9 mouse cellular contexts compared by ENCODE assay signal in the genomic region with DNA sequence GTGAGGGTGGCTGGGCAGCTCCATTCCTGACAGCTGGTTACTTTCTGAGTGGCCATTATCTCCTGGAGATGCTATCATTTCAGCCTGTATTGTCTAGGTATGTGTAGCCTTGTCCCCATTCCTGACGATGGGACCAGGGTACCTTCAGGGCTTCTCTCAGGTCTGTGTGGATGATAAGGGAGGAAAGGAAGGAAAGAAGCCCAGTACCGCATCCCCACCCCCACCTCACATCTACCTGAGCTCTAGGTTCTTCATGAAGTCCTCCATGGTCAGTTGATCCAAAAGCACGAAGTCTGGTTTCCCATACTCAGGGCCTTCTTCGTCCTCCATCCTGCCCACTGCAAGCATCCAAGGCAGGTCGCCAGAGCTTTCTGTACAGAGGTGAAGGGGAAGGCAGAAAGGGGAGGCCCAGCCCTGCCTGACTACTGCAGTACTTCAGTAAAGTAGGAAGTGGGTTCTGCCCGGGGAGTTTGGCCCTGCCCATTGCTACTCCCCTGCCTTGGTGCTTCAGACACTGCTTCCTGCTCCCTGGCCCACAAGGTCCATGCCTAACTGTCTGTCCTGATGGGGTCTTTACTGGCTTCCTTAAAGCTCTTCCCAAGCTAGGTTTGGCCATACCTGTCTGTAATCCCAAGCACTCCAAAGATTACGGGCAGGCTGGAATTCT. TPM values are rescaled to one million over a fixed set of nuclear protein-coding genes. Genes with fewer than 3 reads are reported as not detected.
DNase-seq lines count a peak whose midpoint lies in the region; ATAC-seq lines count a peak whose summit lies in the region.
"Had no signal": no experiment of that assay in that cellular context is flagged by ENCODE, and none has a peak within 500 bp of the region (broad histone marks: within the 10 kb centered on the region; RNA-seq: fewer than 3 reads in every experiment).

Gene Myo1g, minus strand, starts transcription at position 459 of the 667 bp plus-strand sequence.

- no peak within 1 kb of the TSS for H3K9ac ChIP-seq in stomach, embryonic 15.5 days

- peaks cover 15% of the 10 kb centered on the region for H3K36me3 ChIP-seq in stomach, embryonic 15.5 days

- peak within 1 kb of the TSS; percentile 2; the same call in 1 of the 2 replicates for H3K4me3 ChIP-seq in stomach, embryonic 15.5 days (replicated peaks)

- H3K27ac ChIP-seq in stomach, embryonic 15.5 days = no peak within 1 kb of the TSS

- no peaks in the 10 kb centered on the region for H3K9me3 ChIP-seq in stomach, embryonic 15.5 days

- 69% methylated on average over 7 of the region's 7 CpGs for WGBS in stomach, embryonic 15.5 days

- DNase-seq in adrenal gland, postnatal 14 days = peak; percentile 36
- DNase-seq in adrenal gland, postnatal 4 days (ENCODE audit: low spot score in 2 of 2) = no peak
- DNase-seq in lung, postnatal 14 days = peak; percentile 35
- no peak for DNase-seq in ovary, postnatal 10 days (ENCODE audit: low spot score)
- no peak for DNase-seq in frontal cortex, postnatal 25 days (ENCODE audit: low spot score in 2 of 2)
- DNase-seq in adrenal gland, adult (ENCODE audit: inconsistent age in 2 of 2, low spot score in 1 of 2) = no peak
- DNase-seq: cerebellum, postnatal 25 days had no signal

- no peaks in the 10 kb centered on the region for H3K4me1 ChIP-seq in stomach, embryonic 15.5 days

- no peak within 1 kb of the TSS for H3K4me2 ChIP-seq in stomach, embryonic 15.5 days

- no peaks in the 10 kb centered on the region for H3K27me3 ChIP-seq in stomach, embryonic 15.5 days (replicated peaks)

- ATAC-seq in granulocyte monocyte progenitor cell, adult 5-6 weeks (replicated peaks; ENCODE audit: poor library complexity, severe bottlenecking) = peak; percentile 74
- no peak for ATAC-seq in stomach, embryonic 15.5 days (ENCODE audit: insufficient read depth, low FRiP score, low read depth)

RNA-seq across cellular contexts. Expression of gene Myo1g, which starts in this region (rescaled TPM):
- total RNA-seq in adrenal gland, postnatal 14 days (2021) = 4.0 and 11.8 TPM in 2 replicates
- 1 to 10 TPM; 3.1 to 4.8 TPM for total RNA-seq in adrenal gland, postnatal 4 days (2021)
- total RNA-seq in granulocyte monocyte progenitor cell, adult 5-6 weeks (2014; fragmentation: Nextera tagmentation) = 84.4 and 96.4 TPM in 2 replicates
- 47.8 and 57.4 TPM in 2 replicates for total RNA-seq in granulocyte monocyte progenitor cell, adult 5-6 weeks (2017)
- polyA plus RNA-seq in stomach, embryonic 15.5 days (2015; fragmentation: Nextera tagmentation; extraction: Ambion mirVana) = 3.5 and 4.3 TPM in 2 replicates

Comparison
In these comparisons a context has a peak if more than half of its experiments do, and no peak if none do; other contexts are left out.
1. DNase-seq: peak in adrenal gland, postnatal 14 days (single experiment) and lung, postnatal 14 days (single experiment); none in adrenal gland, postnatal 4 days (0 of 2), ovary, postnatal 10 days (single experiment), frontal cortex, postnatal 25 days (0 of 2) and adrenal gland, adult (0 of 2).